Mouse (Mus musculus) embryonic facial prominence, embryonic 10.5 days (tissue): Measurements from ENCODE around the gene Rrp1b. TPM values are rescaled to one million over a fixed set of nuclear protein-coding genes. Genes with fewer than 3 reads are reported as not detected.
"Not testable (repeated sequence)": the region's sequence is repeated elsewhere in the genome, so short reads cannot be mapped to it uniquely, and the experiment has no call there.

Experiments
- DNase-seq: peaks from one replicate; pipeline ENCODE4 v3.0.0-alpha.2; 2017; ENCODE audit warnings: low spot score
- H3K27ac ChIP-seq: fragments of 300-500 bp; sonication (generic); replicated peaks from 2 replicates; pipeline ENCODE4 v1.5.1; 2016; ENCODE audit warnings: mild to moderate bottlenecking
- H3K27me3 ChIP-seq: fragments of 300-500 bp; sonication (generic); replicated peaks from 2 replicates; pipeline ENCODE4 v1.6.1; 2016; ENCODE audit warnings: low read depth, mild to moderate bottlenecking; ENCODE audit not compliant: poor library complexity, severe bottlenecking
- H3K36me3 ChIP-seq: fragments of 300-500 bp; sonication (generic); replicated peaks from 2 replicates; pipeline ENCODE4 v1.6.1; 2016; ENCODE audit warnings: mild to moderate bottlenecking, moderate library complexity
- H3K4me1 ChIP-seq: fragments of 300-500 bp; sonication (generic); 2 replicates; pipeline ENCODE4 v1.6.1; 2016
- H3K4me3 ChIP-seq: fragments of 300-500 bp; sonication (generic); 2 replicates; pipeline ENCODE4 v1.5.1; 2016; ENCODE audit warnings: mild to moderate bottlenecking, moderate library complexity
- H3K9me3 ChIP-seq: fragments of 300-500 bp; sonication (generic); 2 replicates; pipeline ENCODE4 v1.6.1; 2016; ENCODE audit warnings: mild to moderate bottlenecking
- WGBS: fragments of 180-500 bp; shearing (Covaris S2); methylation state at CpG from one replicate; pipeline ENCODE4 v1.1.7; 2016; 5-methylcytosine and 5-hydroxymethylcytosine counted together
- polyA plus RNA-seq: library from polyadenylated mRNA; unstranded; fragments of >200 nt; fragmentation: Nextera tagmentation; extraction: Ambion mirVana; gene quantifications from 2 replicates; pipeline ENCODE4 v1.2.1, GENCODE M21; 2016

Rrp1b gene
- polyA plus RNA-seq, 1 experiment from 2014 or later, result 109 TPM

- H3K4me3 ChIP-seq, result no peak overlapping the region
- DNase-seq, result no peak
- peaks cover under 1% of the 10 kb centered on the region; the same call in 1 of the 2 replicates for H3K4me1 ChIP-seq
- 90% methylated on average over 11 of the region's 11 CpGs for WGBS
- H3K27me3 ChIP-seq, result no peaks in the 10 kb centered on the region
- peaks cover 8% of the 10 kb centered on the region for H3K36me3 ChIP-seq
- peaks cover 5% of the 10 kb centered on the region; the same call in 1 of the 2 replicates for H3K9me3 ChIP-seq
- H3K27ac ChIP-seq, result no peak overlapping the region
These were observed 32.5 kb downstream of the Rrp1b start for GRCm38 (mm10) chr17:32068381-32068780.

DNA sequence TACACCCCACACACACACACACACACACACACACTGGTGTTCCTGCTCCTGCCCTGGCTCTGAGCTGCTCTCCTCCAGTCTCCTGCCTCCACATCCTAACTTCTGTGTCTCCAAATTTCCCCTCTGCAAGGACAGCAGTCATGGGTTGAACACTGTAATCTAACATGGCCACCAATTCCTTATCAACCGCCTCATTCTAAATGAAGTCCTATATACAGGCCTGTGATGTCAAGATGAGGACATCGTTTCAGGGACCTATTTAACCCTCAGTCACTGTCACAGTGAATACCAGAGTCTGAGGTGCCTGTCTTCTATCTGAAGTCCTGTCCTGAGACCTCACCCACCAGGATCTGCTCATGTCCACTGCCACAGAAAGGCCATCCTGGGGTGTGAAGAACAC lies 32.9 kb downstream of the Rrp1b start:
- no peak for DNase-seq
- Histone ChIP-seq H3K27me3 (no peaks in the 10 kb centered on the region), H3K27ac (no peak overlapping the region), H3K36me3 (peaks cover 5% of the 10 kb centered on the region), H3K4me3 (no peak overlapping the region), H3K4me1 (peaks cover 5% of the 10 kb centered on the region; the same call in 1 of the 2 replicates), H3K9me3 (peaks cover 5% of the 10 kb centered on the region; the same call in 1 of the 2 replicates)
- 89% methylated on average over 2 of the region's 2 CpGs for WGBS

- Histone ChIP-seq H3K9me3 (peaks cover 5% of the 10 kb centered on the region; the same call in 1 of the 2 replicates), H3K4me1 (peaks cover 6% of the 10 kb centered on the region; the same call in 1 of the 2 replicates), H3K4me3 (no peak overlapping the region), H3K27ac (no peak overlapping the region), H3K27me3 (0 out of 2 replicates have a peak, but pooled peaks cover 6% of the 10 kb centered on the region), H3K36me3 (no peaks in the 10 kb centered on the region)
- WGBS, result 2% methylated on average over 2 of the region's 2 CpGs
- peak; percentile 88 for DNase-seq
These were observed 37.5 kb downstream of the Rrp1b start for GRCm38 (mm10) chr17:32073359-32073758.

DNA sequence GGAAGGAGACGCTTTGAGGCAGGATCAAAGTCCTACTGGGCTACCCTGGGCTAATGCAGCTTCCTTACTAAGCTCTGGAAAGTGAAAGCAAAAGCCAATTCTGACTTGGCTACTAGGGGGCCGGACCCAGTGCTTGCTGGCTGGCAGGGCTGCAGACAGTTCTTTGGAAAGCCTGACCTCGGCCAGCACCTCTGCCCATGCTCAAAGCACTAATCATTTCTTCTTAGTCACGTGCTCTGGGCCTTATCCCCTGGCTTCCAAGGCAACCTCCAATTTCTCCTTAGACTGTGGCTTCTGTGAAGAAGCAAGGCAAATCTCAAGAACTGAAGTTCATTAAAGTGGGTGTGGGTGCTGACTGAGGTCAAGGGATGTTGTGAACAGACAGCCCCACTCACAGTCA lies 38.8 kb downstream of the Rrp1b start:
- 63% methylated on average over 4 of the region's 4 CpGs for WGBS
- H3K27me3 ChIP-seq, result 0 out of 2 replicates have a peak, but pooled peaks cover 6% of the 10 kb centered on the region
- peaks cover 4% of the 10 kb centered on the region; the same call in 1 of the 2 replicates for H3K9me3 ChIP-seq
- no peak overlapping the region for H3K4me3 ChIP-seq
- H3K4me1 ChIP-seq, result peaks cover 6% of the 10 kb centered on the region; the same call in 1 of the 2 replicates
- no peak for DNase-seq
- no peaks in the 10 kb centered on the region for H3K36me3 ChIP-seq
- H3K27ac ChIP-seq, result no peak overlapping the region

- Histone ChIP-seq H3K27me3 (0 out of 2 replicates have a peak, but pooled peaks cover 6% of the 10 kb centered on the region), H3K4me3 (no peak overlapping the region), H3K9me3 (no peaks in the 10 kb centered on the region), H3K4me1 (peaks cover 6% of the 10 kb centered on the region; the same call in 1 of the 2 replicates), H3K27ac (no peak overlapping the region), H3K36me3 (no peaks in the 10 kb centered on the region)
- 3% methylated on average over 2 of the region's 2 CpGs for WGBS
- DNase-seq, result peak; percentile 72
These were observed 39.3 kb downstream of the Rrp1b start for GRCm38 (mm10) chr17:32075164-32075563.

DNA sequence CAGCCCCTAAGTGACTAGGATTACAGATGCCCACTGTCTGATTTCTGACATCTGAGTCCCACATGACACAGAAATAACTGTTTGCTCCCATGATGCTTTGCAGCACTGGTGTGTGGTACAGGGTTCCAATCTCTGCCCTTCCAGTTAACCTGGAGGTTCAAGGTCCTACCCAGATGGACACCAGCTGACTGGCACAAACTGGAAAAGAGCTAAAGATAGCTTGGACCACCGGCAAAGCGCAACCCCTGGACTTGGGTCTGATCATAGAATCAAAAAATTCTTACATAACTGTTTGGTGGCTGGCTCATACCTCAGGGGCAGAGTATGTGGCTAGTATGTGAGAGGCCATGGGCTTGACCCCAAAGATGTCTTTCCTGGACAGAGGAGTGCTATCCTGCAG lies 47.5 kb downstream of the Rrp1b start:
- WGBS, result 96% methylated on average over 2 of the region's 2 CpGs

GRCm38 (mm10) chr17:32087069-32087468 lies 51.2 kb downstream of the Rrp1b start:
- Histone ChIP-seq H3K9me3 (no peaks in the 10 kb centered on the region), H3K4me1 (peaks cover 16% of the 10 kb centered on the region), H3K27me3 (no peaks in the 10 kb centered on the region), H3K4me3 (no peak overlapping the region), H3K36me3 (no peaks in the 10 kb centered on the region), H3K27ac (no peak overlapping the region)
- DNase-seq, result no peak
- WGBS, result 96% methylated on average over 2 of the region's 2 CpGs

More for the DNA sequence above, 47.5 kb downstream of the Rrp1b start:
- Histone ChIP-seq H3K4me3 (no peak overlapping the region), H3K27me3 (no peaks in the 10 kb centered on the region), H3K36me3 (no peaks in the 10 kb centered on the region), H3K27ac (no peak overlapping the region), H3K9me3 (no peaks in the 10 kb centered on the region), H3K4me1 (no peaks in the 10 kb centered on the region)
- DNase-seq, result no peak

DNA sequence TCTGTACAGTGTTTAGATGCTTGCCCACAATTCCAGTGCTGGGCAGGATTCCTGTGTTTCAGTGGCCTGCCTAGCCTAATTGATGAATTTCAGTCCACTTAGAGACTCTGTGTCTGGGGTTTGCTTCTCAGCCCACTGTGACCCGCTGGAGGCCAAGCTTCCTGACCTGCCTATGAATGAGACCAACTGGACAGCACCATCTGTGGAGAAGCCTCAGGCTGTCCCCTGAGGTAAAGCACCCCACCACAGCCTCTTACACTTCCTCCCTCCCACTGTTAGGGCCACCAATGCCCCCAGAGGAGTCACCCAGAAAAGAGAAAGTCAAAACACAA lies 55.1 kb downstream of the Rrp1b start:
- Histone ChIP-seq H3K27me3 (no peaks in the 10 kb centered on the region), H3K27ac (peak overlapping the region; percentile 86), H3K4me3 (peak overlapping the region; percentile 51), H3K9me3 (0 out of 2 replicates have a peak, but pooled peaks cover 5% of the 10 kb centered on the region), H3K36me3 (no peaks in the 10 kb centered on the region), H3K4me1 (peaks cover 18% of the 10 kb centered on the region)
- DNase-seq, result no peak
- whole genome bisulfite sequencing, result 49% methylated on average over 1 of the region's 1 CpGs

DNA sequence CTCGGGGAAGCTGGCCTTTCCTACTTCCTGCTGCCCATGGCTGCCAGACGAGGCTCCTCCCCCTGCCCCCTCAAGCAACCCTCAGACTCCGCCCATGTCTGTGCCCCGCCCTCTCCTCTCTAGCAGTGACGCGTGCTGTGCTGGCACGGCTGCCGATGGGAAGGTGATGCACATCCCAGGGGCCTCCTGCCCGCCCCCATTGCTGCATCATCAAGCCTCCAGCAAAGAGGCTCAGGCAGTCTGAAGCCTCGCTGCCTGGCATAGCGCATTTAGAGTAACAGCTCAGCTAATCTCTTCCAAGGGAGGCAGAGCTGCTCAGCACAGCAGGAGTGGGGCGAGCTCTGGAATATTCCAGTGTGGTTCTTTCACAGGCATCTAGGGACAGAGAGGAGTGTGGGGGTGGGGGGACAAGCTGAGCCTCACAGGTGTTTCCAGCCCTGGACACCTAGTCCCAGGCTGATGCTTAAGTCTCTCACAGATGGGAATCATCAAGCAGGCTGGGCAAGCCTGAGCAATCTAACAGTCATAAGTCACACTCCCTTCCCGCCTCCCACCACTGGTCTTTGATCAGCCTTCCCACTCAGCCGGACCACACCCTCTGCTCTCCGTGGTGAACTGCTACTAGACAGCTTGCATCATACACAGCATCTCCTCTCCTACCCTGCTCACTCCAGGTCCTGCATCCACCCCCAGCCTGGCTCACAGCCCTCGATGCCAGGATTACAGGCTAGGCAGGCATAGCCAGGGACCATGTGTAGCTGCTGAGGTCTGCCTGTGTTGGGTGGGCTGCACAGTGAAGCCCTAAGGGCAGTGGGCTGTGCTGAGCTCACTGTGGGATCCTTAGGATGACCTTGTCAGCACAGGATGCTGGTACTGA lies 55.7 kb downstream of the Rrp1b start:
- H3K27ac ChIP-seq, result peak overlapping the region; percentile 86
- H3K4me1 ChIP-seq, result peaks cover 18% of the 10 kb centered on the region
- 14% methylated on average over 16 of the region's 16 CpGs for WGBS
- H3K27me3 ChIP-seq, H3K9me3 ChIP-seq, H3K36me3 ChIP-seq: not testable (repeated sequence)
- H3K4me3 ChIP-seq, result peak overlapping the region; percentile 51
- DNase-seq, result peak; percentile 89

DNA sequence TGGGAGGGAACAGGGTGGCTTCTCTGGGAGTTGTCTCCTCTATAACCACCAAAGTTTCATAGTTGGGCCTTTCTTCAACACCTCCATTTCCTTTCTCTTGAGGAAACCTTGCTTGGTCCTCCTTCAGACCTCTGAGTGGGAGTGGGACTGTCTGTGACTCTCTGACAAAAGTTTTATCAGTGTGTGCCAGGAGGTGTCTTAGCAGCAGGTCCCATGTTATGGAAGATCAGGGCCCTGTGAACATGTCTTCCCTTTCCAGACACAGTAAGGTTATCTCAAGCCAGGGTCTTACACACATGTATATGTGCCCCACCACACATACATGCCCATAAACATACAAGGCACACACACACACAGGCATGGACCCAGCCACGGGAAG lies 56.3 kb downstream of the Rrp1b start:
- H3K9me3 ChIP-seq, result 0 out of 2 replicates have a peak, but pooled peaks cover 5% of the 10 kb centered on the region
- no peak overlapping the region for H3K4me3 ChIP-seq
- no peaks in the 10 kb centered on the region for H3K36me3 ChIP-seq
- no peak for DNase-seq
- no peaks in the 10 kb centered on the region for H3K27me3 ChIP-seq
- H3K4me1 ChIP-seq, result peaks cover 18% of the 10 kb centered on the region
- 88% methylated on average over 1 of the region's 1 CpGs for WGBS
- H3K27ac ChIP-seq, result no peak overlapping the region

GRCm38 (mm10) chr17:32092895-32093294 lies 57.0 kb downstream of the Rrp1b start:
- DNase-seq, result no peak
- no peaks in the 10 kb centered on the region for H3K36me3 ChIP-seq
- H3K9me3 ChIP-seq, result 0 out of 2 replicates have a peak, but pooled peaks cover 5% of the 10 kb centered on the region
- peaks cover 4% of the 10 kb centered on the region; the same call in 1 of the 2 replicates for H3K27me3 ChIP-seq
- H3K4me1 ChIP-seq, result peaks cover 18% of the 10 kb centered on the region
- H3K27ac ChIP-seq, result no peak overlapping the region
- WGBS, result 84% methylated on average over 5 of the region's 5 CpGs
- no peak overlapping the region for H3K4me3 ChIP-seq

- DNase-seq, result no peak
- Histone ChIP-seq H3K27me3 (peaks cover 52% of the 10 kb centered on the region), H3K36me3 (no peaks in the 10 kb centered on the region), H3K4me1 (peaks cover 13% of the 10 kb centered on the region), H3K4me3 (no peak overlapping the region), H3K9me3 (0 out of 2 replicates have a peak, but pooled peaks cover 5% of the 10 kb centered on the region), H3K27ac (no peak overlapping the region)
- WGBS, result 60% methylated on average over 1 of the region's 1 CpGs
These were observed 61.8 kb downstream of the Rrp1b start for GRCm38 (mm10) chr17:32097676-32098075.

GRCm38 (mm10) chr17:32098905-32099304 lies 63.0 kb downstream of the Rrp1b start:
- H3K27me3 ChIP-seq, result peaks cover 57% of the 10 kb centered on the region

More at GRCm38 (mm10) chr17:32098905-32099304, 63.0 kb downstream of the Rrp1b start:
- not testable (repeated sequence) for H3K36me3 ChIP-seq, H3K9me3 ChIP-seq, H3K4me3 ChIP-seq, DNase-seq, H3K27ac ChIP-seq
- 88% methylated on average over 6 of the region's 6 CpGs for WGBS
- H3K4me1 ChIP-seq, result peaks cover 13% of the 10 kb centered on the region
